Mouse (Mus musculus) embryonic facial prominence, embryonic 11.5 days (tissue): Measurements from ENCODE around the gene Ppm1l. TPM values are rescaled to one million over a fixed set of nuclear protein-coding genes. Genes with fewer than 3 reads are reported as not detected.
A peak's percentile ranks its signal among the peaks of the same experiment; 100 is the strongest.

Experiments
- ATAC-seq: fragments of 200-750 bp; cut with Nextera tagmentation; replicated peaks from 2 replicates; pipeline ENCODE4 v1.8.0; 2017; ENCODE audit warnings: low read depth; ENCODE audit not compliant: insufficient number of reproducible peaks, low FRiP score, low TSS enrichment
- DNase-seq: peaks from one replicate; pipeline ENCODE4 v3.0.0-alpha.2; 2015; ENCODE audit warnings: low spot score
- H3K27ac ChIP-seq: fragments of 300-500 bp; sonication (generic); replicated peaks from 2 replicates; pipeline ENCODE4 v1.5.1; 2014; ENCODE audit warnings: mild to moderate bottlenecking, low read depth, low read length, control low read depth
- H3K27me3 ChIP-seq: fragments of 300-500 bp; sonication (generic); 2 replicates; pipeline ENCODE4 v1.6.1; 2014; ENCODE audit warnings: mild to moderate bottlenecking, low read length, moderate library complexity, mixed read lengths; ENCODE audit not compliant: control insufficient read depth, insufficient read depth
- H3K36me3 ChIP-seq: fragments of 300-500 bp; sonication (generic); replicated peaks from 2 replicates; pipeline ENCODE4 v1.6.1; 2014; ENCODE audit warnings: low read depth, mild to moderate bottlenecking, low read length, moderate library complexity, mixed read lengths; ENCODE audit not compliant: control insufficient read depth, insufficient read depth
- H3K4me1 ChIP-seq: fragments of 300-500 bp; sonication (generic); 2 replicates; pipeline ENCODE4 v1.6.1; 2014; ENCODE audit warnings: low read length, mixed read lengths; ENCODE audit not compliant: control insufficient read depth, insufficient read depth
- H3K4me2 ChIP-seq: fragments of 300-500 bp; sonication (generic); 2 replicates; pipeline ENCODE4 v1.6.1; 2014; ENCODE audit warnings: low read depth, mild to moderate bottlenecking, control low read depth, low read length, moderate library complexity
- H3K4me3 ChIP-seq: fragments of 300-500 bp; sonication (generic); 2 replicates; pipeline ENCODE4 v1.5.1; 2014; ENCODE audit warnings: low read depth, low read length, control low read depth
- H3K9ac ChIP-seq: fragments of 300-500 bp; sonication (generic); replicated peaks from 2 replicates; pipeline ENCODE4 v1.6.1; 2014; ENCODE audit warnings: mild to moderate bottlenecking, control low read depth, low read length
- H3K9me3 ChIP-seq: fragments of 300-500 bp; sonication (generic); replicated peaks from 2 replicates; pipeline ENCODE4 v1.6.1; 2016; ENCODE audit warnings: mild to moderate bottlenecking, low read length, inconsistent platforms, mixed read lengths; ENCODE audit not compliant: control insufficient read depth
- WGBS: fragments of 180-500 bp; shearing (Covaris S2); extraction: QIAGEN DNeasy Blood & Tissue Kit; methylation state at CpG from one replicate; pipeline ENCODE4 v1.1.7; 2014; 5-methylcytosine and 5-hydroxymethylcytosine counted together
- polyA plus RNA-seq: library from polyadenylated mRNA; unstranded; fragments of >200 nt; fragmentation: Nextera tagmentation; extraction: Ambion mirVana; gene quantifications from 2 replicates; pipeline ENCODE4 v1.2.1, GENCODE M21; 2014

Ppm1l gene
- polyA plus RNA-seq, 1 experiment from 2014 or later, result 9.3 TPM

DNA sequence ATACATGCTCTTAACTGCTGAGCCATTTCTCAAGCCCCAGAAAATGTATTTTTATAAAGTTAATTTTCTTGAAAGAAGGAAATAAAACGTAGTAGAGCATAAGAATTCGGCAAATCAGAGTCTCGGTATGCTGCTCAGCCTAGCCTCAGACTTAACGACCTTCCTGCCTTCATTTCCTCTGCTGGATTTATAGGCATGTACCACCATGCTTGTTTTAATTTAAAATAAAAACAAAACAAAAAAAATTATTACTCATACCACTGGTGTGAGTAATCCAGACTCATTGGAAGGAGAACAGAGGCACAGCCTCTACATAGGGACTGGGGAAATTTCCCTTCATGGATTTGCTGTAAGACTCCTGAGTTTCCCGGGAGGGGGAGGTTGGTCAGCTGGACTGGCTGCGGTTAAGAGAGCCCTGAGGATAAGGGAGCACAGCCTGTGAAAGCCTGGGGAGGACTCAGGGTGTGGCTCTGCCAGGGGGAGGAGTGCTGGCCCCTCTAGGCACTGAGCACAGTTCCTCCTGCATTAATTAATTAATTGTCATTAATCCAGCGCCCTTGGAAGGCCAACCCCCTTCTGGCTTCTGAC, 39.5 kb downstream of the Ppm1l start:
- 75% methylated on average over 7 of the region's 7 CpGs for WGBS

DNA sequence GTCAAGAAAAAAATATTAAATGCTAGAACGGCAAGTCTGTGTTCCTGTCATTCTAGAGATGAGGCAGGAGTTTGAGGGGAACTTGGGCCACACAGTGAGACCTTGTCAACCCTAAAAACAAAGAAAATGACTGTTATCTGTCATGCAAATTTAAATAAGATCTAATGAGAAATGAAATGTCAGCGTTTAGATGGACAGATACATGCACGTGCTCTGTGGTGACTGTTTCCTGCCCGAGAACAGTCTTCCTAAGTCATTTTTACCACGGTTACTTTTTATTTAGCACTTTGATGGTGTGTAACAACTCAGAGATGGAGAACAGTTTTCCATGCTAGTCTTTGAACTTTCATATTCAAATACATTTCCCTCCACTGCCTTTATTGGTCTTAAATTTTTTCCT, 40.1 kb downstream of the Ppm1l start:
- ATAC-seq (no peak), DNase-seq (no peak)
- H3K4me2 ChIP-seq, result no peak overlapping the region
- no peak overlapping the region for H3K4me3 ChIP-seq
- 72% methylated on average over 5 of the region's 5 CpGs for WGBS
- H3K4me1 ChIP-seq, result no peaks in the 10 kb centered on the region
- no peaks in the 10 kb centered on the region for H3K9me3 ChIP-seq
- no peaks in the 10 kb centered on the region for H3K27me3 ChIP-seq
- no peaks in the 10 kb centered on the region for H3K36me3 ChIP-seq
- H3K9ac ChIP-seq, result no peak overlapping the region
- H3K27ac ChIP-seq, result no peak overlapping the region

More for the DNA sequence above, 39.5 kb downstream of the Ppm1l start:
- H3K4me1 ChIP-seq, result no peaks in the 10 kb centered on the region
- H3K36me3 ChIP-seq, result no peaks in the 10 kb centered on the region
- H3K9ac ChIP-seq, result no peak overlapping the region
- no peak overlapping the region for H3K4me2 ChIP-seq
- H3K27ac ChIP-seq, result no peak overlapping the region
- no peaks in the 10 kb centered on the region for H3K9me3 ChIP-seq
- DNase-seq, result no peak
- H3K27me3 ChIP-seq, result no peaks in the 10 kb centered on the region
- no peak overlapping the region for H3K4me3 ChIP-seq
- no peak for ATAC-seq

DNA sequence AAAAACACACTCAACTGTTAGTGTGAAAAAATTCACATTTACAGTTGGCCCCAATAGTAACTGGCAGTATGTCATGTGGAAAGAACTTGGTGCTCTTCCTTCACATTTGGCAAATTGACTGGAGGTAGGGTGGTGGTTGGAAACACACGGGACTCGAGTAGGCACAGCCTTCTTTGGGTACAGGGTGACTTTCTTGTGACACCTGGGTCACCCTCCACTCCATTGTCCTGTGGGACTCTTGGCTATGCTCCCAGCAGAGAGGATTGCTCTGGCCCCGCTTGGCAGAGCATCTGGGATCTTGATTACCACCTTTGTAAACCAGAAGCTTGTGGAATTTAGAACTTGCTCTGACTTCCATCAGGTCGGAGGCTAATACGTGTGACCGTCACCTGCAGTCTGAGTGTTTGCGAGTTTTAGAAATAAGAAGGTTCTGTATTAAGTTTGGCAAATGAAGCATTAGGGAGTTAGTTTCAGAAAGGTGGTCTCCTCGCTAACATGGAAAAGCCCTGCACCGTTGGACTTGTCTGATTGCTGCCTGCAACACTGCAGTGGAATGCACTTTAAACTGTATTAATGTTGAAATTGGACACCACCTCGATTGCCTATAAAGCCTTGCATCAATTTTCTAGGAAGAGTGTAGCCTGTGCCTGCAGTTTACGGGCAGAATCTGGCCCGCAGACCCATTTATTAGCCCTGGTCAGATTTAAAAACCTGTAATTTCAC, 41.4 kb downstream of the Ppm1l start:
- Histone ChIP-seq H3K27ac (no peak overlapping the region), H3K36me3 (no peaks in the 10 kb centered on the region), H3K4me1 (no peaks in the 10 kb centered on the region), H3K9ac (no peak overlapping the region), H3K4me3 (no peak overlapping the region), H3K4me2 (no peak overlapping the region), H3K9me3 (no peaks in the 10 kb centered on the region), H3K27me3 (no peaks in the 10 kb centered on the region)
- peak; percentile 36 for DNase-seq
- no peak for ATAC-seq
- 70% methylated on average over 12 of the region's 12 CpGs for WGBS

DNA sequence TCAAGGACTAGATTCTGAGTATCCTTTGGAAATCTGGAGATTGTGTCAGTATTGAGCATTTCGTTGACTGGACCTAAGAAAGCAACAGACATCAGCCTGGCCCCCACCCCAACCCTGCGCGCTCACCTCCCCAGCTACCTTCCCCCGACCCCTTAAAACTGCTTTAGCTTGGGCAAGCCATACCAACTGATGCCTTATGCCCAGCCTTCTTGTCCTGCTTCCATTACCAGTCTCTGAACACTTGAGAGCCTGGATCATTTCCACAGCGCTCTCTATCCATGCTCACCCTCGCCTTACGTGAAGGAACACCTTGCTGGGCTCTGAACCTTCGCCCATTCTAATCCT, 41.9 kb downstream of the Ppm1l start:
- Histone ChIP-seq H3K27me3 (no peaks in the 10 kb centered on the region), H3K36me3 (no peaks in the 10 kb centered on the region), H3K4me3 (no peak overlapping the region), H3K27ac (no peak overlapping the region), H3K4me1 (no peaks in the 10 kb centered on the region), H3K9me3 (no peaks in the 10 kb centered on the region), H3K4me2 (no peak overlapping the region), H3K9ac (no peak overlapping the region)
- ATAC-seq (no peak), DNase-seq (no peak)
- 93% methylated on average over 8 of the region's 8 CpGs for WGBS

DNA sequence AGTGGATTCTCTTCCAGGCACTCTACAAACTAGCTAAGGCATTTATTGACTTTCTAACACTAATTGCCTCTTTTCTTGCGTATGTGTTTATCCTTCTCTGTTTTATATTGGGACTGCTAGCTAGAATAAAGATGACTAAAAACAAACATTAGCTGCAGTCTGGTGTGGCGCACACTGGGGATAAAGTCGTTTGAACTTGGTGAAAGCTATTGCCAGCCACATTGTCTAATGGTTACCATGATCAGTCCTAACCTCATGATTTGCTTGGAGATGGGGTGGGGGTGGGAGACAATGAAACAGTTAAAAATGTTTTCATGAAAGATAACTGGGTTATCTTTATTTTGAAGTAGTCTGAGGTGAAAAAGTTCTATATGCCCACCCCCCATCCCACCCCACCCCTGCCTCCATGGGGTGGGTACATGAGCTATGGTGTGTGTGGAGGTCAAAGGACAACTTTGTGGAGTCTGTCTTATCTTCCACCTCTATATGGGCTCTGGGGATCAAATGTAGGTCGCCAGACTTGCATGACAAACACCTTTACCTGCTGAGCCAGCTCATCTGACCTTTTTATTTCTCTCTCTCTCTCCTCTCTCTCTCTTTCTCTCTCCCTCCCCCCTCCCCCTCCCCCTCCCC, 43.7 kb downstream of the Ppm1l start:
- no peak overlapping the region for H3K9ac ChIP-seq
- no peaks in the 10 kb centered on the region for H3K27me3 ChIP-seq
- H3K4me3 ChIP-seq, result no peak overlapping the region
- H3K27ac ChIP-seq, result no peak overlapping the region
- H3K9me3 ChIP-seq, result no peaks in the 10 kb centered on the region
- DNase-seq (no peak), ATAC-seq (no peak)
- WGBS, result 78% methylated on average over 4 of the region's 4 CpGs
- H3K4me2 ChIP-seq, result no peak overlapping the region
- H3K36me3 ChIP-seq, result no peaks in the 10 kb centered on the region
- no peaks in the 10 kb centered on the region for H3K4me1 ChIP-seq

DNA sequence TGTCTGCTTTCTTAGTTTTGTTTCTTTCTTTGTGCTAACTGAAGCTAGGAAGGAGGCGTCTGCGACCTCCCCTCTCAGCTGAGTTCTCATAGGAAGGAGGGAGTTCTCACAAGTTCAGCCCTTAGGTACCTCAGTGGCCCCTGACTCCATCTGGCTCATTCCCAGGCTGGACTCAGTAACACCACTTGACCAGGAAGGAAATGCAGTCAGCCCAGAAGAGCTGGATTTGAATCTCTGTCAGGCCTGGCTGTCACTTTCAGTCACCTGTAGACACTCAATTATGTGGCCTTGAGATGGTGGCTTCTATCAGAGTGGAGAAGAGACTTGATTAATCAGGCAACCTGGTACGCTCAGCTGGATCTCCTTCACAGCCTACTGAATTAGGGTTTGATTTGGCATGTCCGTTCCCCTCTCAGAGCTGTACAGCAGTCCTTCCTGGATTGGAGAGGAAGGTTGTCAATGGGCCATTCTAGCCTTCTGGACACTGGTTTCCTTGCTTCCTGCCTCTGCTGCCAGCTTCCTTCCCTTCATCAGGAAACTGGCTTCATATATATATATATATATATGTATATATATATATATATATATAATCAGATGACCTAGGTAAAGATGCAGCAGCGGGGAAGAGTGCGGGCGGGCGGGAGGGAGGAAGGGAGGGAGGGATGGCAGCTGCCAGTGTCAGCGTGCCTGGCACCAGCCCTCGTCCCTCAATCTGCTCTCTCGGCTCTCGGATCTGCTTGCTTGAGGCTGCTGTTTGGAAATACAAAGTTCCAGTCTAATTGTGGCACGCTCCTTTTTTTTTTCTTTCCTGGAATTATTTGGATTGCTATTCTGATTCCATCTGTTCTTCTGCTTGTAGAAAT, 45.1 kb downstream of the Ppm1l start:
- H3K4me1 ChIP-seq, result no peaks in the 10 kb centered on the region
- no peak overlapping the region for H3K4me3 ChIP-seq
- H3K27me3 ChIP-seq, result no peaks in the 10 kb centered on the region
- DNase-seq (no peak), ATAC-seq (no peak)
- 85% methylated on average over 13 of the region's 13 CpGs for WGBS
- H3K27ac ChIP-seq, result no peak overlapping the region
- H3K9me3 ChIP-seq, result no peaks in the 10 kb centered on the region
- no peak overlapping the region for H3K4me2 ChIP-seq
- no peak overlapping the region for H3K9ac ChIP-seq
- no peaks in the 10 kb centered on the region for H3K36me3 ChIP-seq

DNA sequence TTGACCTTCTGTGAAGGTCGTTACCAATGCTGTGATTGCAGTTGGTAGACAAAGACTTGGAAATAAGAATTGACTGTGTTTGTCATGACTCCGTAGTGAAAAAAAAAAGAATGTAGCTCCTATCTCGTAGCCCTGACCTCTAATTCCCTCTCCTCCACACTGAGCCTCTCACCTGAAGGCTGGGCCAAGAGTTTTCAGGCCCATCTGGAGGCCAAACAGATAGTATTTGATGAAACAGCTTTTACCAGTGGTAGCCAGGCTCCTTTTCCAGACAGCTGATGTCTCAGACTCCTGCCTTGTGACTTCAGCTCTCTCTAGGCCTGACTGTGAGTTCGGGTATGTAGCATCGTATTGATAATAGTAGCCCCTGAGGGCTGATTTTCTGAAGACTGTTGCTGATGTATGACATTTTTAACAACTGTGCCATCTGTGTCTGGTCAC, 45.7 kb downstream of the Ppm1l start:
- H3K4me2 ChIP-seq, result no peak overlapping the region
- no peak overlapping the region for H3K4me3 ChIP-seq
- no peaks in the 10 kb centered on the region for H3K4me1 ChIP-seq
- no peak overlapping the region for H3K27ac ChIP-seq
- WGBS, result 67% methylated on average over 5 of the region's 5 CpGs
- no peaks in the 10 kb centered on the region for H3K27me3 ChIP-seq
- H3K9ac ChIP-seq, result no peak overlapping the region
- no peaks in the 10 kb centered on the region for H3K36me3 ChIP-seq
- no peak for DNase-seq
- no peak for ATAC-seq
- H3K9me3 ChIP-seq, result no peaks in the 10 kb centered on the region
